Mouse (Mus musculus) liver, postnatal 0 days (tissue): ENCODE data around the gene Rcn2.

ENCODE experiments used
- CTCF ChIP-seq: sonication (generic); IDR thresholded peaks from 2 replicates; pipeline ENCODE4 v1.5.1; 2016; ENCODE audit warnings: antibody characterized with exemption, low read depth
- EP300 ChIP-seq: IDR thresholded peaks from 2 replicates; pipeline ENCODE4 v1.6.1; 2016; ENCODE audit warnings: antibody characterized with exemption, low read depth, mild to moderate bottlenecking

- TF ChIP-seq CTCF = no peak
- TF ChIP-seq EP300 = no peak
Measured at GRCm38 (mm10) chr9:56086524-56086923, 44.9 kb downstream of the Rcn2 start.
